Mouse (Mus musculus) mesoderm, embryonic 11.5 days (tissue): ENCODE measurements around the gene Wipf2.

Experiments
- DNase-seq: peaks from one replicate; pipeline ENCODE4 v3.0.0-alpha.2; 2012; ENCODE audit warnings: low read depth, low spot score

Gene Wipf2

DNA sequence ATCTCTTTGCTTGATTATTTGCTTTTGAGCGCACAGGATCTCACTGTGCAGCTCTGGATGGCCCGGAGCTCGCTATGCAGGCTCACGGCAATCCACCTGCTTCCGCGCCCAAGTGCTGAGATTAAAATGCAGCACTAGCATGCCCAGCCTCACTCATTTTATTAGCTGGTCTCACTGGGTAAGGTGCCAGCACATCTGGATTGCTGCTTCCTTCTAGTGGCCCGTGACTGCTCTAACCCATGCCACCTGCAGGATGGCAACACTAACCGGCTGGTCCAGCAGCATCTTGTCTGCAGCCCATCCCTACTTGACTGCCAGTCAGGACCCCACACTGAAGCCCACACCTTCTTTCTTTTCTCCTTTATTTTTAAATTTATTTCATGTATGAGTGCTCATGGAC is 9.3 kb upstream of the Wipf2 start:
- no peak for DNase-seq

DNA sequence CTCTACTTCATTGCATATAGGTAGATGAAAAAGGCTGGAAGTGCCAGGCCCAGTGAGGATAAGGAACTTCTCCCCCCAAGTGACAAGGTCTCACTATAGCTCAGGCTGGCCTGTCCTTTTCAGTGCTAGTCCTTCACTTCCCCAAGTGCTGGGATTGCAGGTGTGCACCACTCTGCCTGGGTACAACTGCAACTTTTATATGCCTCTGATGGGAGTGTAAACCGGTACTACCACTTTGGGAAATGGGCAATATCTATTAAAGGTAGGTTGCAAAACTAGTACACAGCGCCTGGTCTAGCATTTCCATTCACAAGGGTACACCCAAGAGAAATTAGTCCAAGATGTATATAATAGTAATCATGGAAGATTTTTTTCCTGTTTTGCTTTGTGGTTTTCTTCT is 8.8 kb upstream of the Wipf2 start:
- DNase-seq, result no peak

DNA sequence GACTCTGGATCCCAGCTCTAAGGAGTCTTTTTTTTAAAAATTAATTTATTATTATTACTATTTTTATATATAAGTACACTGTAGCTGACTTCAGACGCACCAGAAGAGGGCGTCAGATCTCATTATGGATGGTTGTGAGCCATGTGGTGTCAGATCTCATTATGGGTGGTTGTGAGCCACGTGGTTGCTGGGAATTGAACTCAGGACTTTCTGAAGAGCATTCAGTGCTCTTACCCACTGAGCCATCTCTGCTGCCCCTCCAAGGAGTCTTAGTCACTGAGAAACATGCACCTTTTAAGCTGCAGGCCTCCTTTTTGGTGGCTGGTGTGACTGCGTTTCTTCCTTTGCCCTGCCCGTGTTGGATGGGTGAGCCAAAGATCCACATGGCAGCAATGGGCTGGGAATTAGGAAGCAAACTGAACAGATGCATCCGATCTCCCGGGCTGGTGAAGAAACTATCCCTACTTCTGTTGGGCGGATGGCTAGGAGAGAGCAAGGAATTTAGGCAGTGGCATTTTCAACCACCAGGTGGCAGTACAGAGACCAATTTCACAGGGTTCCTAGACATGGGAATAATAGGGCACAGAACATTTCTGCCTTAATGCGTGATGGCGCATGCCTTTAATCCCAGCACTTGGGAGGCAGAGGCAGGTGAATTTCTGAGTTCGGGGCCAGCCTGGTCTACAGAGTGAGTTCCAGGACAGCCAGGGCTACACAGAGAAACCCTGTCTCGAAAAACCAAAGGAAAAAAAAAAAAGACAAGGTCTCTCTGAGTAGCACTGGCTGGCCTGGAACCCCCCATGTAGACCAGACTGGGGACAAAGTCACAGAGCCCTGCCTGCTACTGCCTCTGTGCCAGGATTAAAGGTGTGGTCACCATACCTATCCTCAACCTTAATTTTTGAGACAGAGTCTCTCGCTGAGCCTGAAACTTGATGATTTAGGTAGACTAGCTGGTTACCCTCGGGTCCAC is 4.4 kb upstream of the Wipf2 start:
- peak; percentile 92 for DNase-seq

DNA sequence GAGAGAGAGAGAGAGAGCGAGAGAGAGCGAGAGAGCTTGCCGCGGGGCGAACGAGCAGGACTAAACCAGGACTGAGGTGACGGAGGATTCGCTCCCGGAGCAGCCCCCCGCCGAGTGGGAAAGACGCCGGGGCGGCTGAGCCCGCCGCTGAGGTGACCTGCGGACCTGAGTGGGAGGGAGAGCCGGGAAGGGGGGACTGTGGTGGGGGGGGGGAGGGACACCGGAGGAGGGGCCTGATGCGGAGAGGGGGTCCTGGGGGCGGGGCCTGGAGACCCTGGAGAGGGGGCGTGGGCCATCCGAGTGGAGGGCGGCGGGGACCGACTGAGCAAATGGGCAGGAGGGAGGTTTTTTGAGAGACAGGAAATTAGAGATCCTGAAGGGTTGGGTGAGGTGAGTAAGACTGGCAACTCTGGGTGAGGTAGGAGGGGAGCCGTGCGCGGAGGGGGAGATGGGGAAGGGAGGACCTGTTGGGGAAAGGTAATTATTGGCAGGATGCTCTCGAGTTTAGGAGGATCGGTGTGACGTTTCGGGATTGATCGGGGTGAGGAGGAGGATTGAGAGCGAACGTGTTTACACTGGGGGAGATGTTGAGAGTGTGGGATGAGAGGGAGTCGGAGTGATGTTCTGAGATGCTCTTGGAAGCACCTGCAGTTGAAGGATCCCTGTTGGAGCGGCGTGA is 452 bp downstream of the Wipf2 start:
- peak; percentile 83 for DNase-seq

DNA sequence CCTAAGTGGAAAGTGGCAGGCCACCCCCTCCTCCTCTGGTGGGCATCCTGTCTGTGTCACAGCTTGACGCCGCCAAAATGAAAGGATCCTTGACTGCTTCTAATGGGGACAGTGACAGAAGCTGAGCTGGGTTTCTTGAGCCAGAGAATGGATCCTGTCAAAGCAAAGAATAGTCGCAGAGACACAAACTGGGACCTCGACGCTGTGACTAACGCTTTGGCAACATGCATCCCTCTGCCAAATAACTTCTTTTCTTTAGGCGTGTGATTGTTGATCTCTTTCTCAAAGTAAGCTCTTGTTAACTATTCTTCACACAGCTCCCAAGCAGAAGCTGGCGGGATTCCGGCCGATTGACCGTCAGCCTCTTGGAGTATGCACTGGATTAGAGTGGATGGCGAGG is 3.9 kb downstream of the Wipf2 start:
- DNase-seq, result no peak

DNA sequence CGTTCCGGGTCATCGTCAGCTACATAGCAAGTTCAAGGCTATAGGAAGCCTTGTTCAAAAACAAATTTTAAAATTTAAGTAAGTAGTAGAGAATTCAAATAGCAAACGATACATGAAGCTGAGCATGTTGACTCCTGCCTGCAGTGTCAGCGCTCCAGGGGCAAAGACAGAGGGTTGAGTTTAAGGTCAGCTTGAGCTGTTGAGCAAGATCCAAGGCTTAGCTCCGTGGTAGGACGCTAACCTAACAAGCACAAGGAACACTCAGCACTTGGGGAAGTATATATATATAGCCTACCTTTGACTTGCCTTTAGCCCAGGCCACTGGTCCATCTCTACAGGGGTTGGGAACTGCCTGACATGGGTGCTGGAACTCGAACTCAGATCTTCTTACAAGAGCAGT is 6.5 kb downstream of the Wipf2 start:
- no peak for DNase-seq

DNA sequence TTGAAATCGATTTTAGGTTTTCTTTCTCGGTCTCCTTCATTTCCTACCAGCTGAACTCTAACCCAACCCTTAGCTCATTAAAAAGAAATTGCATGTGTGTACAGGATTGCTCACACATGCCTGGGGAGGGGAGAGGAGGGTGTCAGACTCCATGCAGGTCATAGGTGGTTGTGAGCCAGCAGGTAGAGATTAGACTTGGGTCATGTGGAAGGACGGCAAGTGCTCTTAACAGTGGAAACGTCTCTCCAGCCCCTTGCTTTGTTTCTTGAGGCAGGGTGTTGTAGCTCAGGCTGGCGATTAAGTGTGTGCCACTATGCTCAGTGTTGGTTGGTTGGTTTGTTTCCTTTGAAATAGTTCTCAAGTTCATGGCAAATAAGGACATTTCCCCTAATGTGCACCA is 7.4 kb downstream of the Wipf2 start:
- DNase-seq, result no peak

DNA sequence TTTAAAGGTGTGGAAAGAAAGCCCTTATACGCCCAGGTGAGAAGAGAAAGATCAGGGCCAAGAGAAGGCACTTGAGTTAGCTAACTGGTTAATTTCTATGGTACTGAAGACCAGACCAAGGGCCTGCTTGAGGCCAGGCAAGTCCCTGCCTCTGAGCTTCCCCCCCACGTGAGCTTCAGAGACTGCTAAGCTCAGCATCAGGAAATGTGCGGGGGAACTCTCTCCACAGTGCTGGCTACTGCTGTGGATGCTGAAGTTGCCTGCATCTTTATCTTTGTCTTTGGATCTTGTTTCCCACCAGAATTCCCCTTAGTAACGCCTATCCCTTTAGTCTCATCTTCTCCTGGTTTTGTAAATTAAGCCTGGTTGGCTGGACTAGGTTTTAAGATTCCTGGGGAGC is 8.0 kb downstream of the Wipf2 start:
- DNase-seq, result no peak

DNA sequence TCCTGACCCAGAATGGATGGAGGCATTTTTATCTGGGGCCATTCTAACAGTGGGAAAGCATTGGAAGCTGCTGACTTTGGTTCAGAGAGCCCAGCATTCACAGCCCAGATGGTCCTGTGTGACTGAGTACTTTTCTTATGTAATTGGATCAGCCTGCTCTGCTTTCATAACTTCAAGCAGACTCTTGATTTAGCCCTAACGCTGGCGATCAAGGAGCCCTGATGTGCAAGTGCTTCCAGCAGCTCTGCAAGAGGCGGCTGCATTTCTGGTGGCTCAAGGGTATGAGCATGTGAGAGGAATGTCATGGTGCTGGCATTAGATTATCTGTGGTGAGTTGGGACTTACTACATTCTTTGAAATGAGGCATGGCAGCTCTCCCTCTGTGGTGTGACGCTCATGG is 8.6 kb downstream of the Wipf2 start:
- DNase-seq, result peak; percentile 8

DNA sequence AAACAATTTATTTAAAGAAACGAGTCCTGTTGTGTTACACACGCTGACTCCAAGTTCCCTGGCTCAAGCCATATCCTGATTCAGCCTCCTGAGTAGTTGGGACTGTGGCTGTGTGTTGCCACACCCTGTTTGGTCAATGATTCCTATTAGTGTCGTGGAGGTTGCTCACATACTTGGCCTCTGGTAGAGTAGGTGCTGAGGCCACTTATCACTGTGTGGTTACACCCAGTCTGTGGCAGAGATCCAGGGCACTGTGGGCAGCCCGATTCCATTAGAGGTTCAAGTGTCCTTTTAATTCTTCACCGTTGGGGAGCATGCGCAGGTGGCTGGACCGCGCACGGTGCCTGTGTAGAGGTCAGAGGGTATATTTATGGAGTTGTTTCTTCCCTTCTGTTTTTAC is 10.5 kb downstream of the Wipf2 start:
- DNase-seq, result no peak

DNA sequence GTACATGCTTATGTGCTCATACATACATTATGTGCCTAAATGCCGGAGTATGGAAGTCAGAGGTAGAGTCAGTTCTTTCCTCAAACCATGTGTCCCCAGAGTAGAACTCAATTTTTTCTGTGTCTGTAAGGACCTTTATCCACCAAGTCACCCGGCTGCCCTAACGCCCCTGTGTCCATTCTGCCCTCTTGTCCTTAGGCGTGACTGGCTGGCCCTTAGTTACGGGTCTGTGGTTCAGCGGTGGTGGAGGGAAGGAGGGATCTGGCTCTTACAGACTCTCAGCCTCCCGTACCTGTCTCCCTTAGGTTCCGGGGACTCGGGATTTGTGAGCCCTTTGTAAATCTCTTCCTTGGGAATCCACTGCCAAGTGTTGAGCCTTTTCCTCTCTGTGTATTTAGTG is 13.6 kb downstream of the Wipf2 start:
- DNase-seq, result no peak

DNA sequence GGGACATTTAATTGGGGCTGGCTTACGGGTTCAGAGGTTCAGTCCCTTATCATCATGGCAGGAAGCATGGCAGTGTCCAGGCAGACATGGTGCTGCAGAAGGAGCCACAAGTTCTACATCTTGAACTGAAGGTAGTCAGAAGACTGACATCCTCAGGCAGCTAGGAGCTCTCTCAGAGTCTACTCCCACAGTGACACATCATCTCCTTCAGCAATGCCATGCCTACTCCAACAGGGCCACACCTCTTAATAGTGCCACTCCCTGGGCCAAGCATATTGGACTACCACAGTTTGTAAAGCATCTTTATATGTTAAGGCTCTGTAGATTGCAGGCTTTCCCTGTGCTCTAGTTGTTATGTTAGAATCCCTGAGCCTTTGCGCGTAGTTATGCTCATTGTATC is 24.3 kb downstream of the Wipf2 start:
- DNase-seq, result no peak

DNA sequence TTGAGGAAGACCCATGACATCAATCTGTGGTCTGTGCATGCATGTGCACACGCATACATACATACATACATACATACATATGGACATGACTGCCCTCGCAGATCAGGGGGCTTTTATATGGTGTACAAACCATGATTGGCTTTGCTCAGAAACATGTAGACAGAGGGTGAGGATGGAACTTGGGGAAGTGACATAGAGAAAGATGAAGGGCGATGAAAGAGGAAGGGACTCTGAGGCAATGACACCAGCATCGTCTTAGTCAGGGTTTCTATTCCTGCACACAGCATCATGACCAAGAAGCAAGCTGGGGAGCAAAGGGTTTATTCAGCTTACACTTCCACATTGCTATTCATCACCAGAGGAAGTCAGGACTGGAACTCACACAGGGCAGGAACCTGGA is 25.6 kb downstream of the Wipf2 start:
- DNase-seq, result no peak

DNA sequence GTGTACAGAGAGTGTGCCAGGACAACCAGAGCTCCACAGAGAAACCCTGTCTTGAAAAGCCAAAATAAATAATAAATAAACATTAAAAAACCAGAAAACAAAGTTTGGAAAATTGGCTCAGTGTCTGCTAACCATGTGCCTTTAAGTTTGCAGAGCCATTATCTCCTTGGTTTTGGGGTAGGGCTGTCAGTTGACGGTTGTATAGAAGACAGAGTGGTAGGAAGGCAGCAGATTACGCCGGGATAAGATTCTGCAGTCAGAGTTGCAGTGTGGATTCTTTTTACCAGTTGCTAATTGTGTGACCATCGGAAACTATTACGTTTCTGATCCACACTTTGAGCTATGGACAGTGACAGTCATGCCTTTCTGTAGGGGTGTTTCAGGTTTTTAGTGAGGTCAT is 26.5 kb downstream of the Wipf2 start:
- DNase-seq, result no peak

DNA sequence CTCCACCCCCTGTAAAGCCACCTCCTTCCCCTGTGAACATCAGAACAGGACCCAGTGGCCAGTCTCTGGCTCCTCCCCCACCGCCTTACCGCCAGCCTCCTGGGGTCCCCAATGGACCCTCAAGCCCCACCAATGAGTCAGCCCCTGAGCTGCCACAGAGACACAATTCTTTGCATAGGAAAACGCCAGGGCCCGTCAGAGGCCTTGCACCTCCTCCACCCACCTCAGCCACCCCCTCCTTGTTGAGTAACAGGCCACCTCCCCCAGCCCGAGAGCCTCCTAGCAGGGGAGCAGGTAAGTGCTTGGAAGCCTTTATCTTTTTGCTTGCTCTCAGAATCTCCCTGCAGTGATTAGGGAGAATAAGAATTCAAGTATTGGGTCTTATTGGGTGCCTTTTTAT is 29.0 kb downstream of the Wipf2 start:
- no peak for DNase-seq

DNA sequence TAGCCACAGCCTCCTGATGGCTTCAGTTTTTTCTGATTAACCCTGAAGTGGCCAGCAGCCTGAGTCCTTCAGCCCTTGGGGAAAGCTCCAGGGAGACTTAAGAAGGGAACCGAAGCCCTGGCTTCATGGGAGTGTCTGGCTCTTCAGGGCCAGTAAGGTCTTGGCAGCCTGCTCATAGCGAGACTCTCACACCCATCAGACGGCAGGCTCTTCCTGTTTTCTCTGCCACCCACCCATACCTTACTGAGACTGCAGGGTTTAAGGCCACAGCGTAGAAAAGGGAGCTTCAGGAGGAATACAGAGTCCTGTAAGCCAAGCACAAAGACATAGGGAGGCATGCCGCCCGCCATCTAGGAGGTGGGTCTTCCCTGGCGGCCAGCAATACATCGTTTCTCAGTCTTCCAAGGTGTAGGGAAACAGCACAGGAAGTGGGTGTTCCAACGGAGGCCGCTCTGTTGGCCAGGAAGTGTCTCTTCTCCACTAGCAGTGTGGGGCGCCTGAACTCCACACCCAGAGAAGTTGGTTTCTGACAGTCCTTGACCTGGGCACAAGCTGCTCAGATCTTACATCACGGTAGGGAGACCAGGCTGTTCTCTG is 37.2 kb downstream of the Wipf2 start:
- no peak for DNase-seq

DNA sequence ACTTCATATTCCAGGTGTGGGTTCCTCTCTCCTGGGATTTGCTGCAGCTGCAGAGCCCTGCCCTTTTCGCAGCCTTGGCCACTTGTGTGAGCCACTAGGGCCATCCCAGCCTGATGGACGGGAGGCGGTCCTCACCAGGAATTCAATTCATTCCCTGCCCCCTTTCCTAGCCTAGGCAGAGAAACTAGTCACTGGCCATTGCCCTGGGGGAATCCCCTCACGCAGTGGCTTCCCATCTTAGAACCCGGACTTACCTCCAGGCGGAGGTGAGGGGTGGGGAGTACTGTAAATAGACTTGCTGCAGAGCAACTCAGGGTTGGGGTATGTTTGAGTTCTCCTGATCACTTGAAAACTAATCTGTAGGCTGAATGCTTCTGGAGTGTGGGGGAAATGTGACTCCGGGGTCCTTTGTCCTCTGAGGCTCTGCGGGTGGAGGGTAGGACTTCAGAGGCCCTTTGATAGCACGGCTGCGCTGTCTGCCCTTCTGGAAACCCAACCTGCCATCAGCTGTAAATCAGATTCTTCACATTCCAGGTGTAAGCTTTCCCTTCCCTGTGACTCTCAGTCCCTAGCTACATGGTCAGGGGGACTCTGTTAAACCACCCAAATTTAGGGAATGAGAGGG is 39.3 kb downstream of the Wipf2 start:
- peak; percentile 71 for DNase-seq

DNA sequence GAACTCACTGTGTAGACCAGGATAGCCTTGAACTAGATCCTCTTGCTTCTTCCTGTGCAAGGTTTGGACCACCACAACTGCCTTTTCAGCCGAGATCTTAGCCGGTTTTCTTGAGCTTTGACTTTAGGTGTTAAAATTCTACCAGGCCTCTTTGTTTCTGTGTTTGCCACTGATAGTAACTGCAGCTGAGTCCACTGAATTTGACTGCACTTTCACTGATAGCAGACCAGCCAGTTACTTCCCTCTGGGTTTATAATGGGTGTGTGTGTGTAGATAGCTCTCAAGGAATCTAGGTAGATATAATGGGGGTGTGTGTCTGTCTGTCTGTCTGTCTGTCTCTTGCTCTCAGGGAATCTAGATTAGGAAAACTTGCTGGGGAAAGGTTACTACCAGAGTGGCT is 41.1 kb downstream of the Wipf2 start:
- DNase-seq, result no peak

DNA sequence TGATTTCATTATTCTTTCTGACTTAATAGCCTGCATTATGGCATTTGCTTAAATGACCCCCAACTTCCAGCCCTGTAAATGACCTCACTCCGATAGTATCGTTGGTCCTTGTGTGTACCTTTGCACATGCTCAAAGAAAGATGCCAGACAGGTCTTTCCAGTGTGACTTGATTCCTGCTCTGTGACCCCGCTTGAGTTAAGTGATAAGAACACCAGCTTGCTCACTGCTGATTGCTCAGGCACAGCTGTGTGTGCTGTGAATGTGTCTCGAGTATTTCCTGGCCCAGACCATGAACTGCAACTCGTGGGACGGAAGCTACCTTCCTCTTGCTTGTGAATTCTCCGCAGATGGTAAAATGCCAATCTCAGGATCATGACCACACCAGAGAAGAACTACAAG is 41.6 kb downstream of the Wipf2 start:
- no peak for DNase-seq

DNA sequence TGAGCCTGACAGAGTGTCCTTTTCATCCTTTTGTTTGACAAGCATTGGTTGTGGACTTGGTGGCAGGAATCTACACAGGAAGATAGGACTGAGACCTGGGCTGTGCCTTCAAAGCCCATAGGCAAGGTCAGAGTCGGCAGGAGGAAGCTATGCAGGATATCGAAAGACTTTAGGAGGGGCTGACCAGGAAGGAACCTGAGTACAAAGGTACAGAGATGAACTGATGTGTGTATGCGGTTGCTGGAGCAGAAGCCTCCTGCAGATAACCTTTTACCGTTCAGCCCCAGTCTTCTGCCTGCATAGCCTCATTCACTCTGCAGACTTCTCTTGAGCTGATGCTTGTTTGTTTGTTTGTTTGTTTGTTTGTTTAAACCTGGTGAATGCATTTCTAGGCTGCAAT is 42.1 kb downstream of the Wipf2 start:
- no peak for DNase-seq

DNA sequence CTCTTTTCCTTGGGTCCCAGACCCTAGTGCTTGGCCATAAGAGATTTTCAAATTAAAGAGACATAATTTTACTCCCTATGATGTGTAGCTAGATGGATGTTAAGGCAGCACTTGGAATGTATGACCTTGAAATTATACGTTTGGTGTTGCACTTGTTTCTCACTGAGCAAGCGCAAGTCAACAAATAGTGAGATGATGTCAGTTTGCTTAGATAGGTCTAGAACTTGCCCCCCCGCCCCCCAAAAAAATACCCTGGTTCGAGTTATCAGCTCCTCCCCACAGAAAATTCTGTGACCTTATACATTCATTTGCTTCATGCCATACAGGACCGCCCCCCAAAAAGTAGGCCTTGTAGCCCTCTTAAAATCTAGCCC is 43.6 kb downstream of the Wipf2 start:
- no peak for DNase-seq

DNA sequence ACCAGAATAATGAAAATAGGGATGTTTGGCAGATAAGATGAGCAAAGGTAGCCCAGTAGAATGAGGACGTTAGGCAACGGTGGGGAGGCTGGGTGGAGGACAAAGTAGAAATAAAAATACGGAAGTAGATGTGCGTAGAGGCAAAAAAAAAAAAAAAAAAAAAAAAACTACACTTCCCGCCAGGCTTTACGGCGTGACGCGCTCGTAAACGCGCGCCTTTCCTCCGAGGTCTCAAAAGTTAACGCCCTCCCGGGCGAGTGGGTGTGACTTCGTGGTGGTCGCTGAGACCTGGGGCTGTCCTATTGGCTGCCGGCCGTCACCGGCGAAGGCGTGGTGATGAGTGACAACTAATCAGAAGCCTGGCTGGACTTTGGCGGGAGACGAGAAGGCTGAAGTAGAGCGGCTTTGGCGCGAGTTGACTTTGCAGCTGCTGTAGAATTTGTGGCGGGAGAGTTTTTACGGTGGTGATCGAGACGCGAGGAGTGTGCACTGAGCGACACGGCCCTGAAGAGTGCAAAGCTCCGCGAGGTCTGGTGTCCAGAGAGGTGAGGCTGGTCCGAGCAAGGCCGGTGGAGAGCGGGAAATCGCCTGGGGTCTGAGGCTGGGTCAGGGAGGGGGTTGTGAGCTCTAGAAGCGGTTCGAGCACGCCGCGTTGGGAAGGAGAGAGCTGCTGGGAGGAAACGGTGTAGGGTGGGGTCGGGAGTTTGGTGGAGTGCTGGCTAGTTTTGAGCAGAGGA is 44.2 kb downstream of the Wipf2 start, which contains the start of gene Cdc6:
TSS of gene Cdc6 (plus strand) at position 365 of the 737 bp plus-strand sequence.
- DNase-seq, result peak; percentile 99
